Mouse (Mus musculus) inflammation-experienced regulatory T-cells, adult 16 weeks (primary cell): ENCODE results near the gene Slc17a2. TPM values are rescaled to one million over a fixed set of nuclear protein-coding genes. Genes with fewer than 3 reads are reported as not detected.

Source experiments
- polyA plus RNA-seq: library from polyadenylated mRNA; unstranded; fragments of 100-300 nt; shearing (Covaris generic); gene quantifications from one replicate; pipeline ENCODE4 v1.2.1, GENCODE M21; 2017

Gene Slc17a2
- polyA plus RNA-seq: not detected

DNA sequence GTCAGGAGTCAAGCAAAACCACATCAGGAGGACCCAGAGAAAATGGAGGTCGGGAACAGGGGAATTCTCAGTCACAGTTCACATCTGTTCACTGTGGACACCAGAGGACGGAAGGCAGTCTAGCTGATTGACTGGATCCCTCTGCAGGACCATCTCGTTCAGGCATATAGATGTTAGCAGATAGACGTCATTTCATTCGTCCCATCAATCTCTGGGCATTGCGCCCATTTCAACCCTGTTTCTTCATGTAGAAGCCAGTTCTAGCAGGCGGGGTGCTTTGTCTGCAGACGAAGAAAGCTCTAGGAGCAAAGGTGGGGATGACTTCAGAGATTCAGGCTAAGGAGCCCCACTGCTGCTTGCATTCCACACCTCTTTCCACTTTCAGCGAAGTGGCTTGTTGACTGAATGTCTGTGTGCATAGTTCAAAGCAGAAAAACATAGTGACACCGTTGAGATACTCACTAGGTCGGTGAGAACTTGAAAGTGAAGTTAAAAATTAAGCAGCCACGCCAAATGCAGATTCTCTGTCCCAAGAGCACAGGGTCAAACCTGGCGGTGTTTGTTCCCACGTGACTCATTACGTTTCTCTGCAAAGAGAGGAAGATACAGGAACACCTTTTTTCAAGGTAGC is at the start of gene Slc17a2:
Gene Slc17a2 (plus strand): TSS at position 572 of the 631 bp plus-strand sequence.

GRCm38 (mm10) chr13:23760972-23761864 is 45.6 kb upstream of the Slc17a2 start, which contains the start of gene Hist1h4a:
Gene Hist1h4a (minus strand): TSS chr13:23761230.

DNA sequence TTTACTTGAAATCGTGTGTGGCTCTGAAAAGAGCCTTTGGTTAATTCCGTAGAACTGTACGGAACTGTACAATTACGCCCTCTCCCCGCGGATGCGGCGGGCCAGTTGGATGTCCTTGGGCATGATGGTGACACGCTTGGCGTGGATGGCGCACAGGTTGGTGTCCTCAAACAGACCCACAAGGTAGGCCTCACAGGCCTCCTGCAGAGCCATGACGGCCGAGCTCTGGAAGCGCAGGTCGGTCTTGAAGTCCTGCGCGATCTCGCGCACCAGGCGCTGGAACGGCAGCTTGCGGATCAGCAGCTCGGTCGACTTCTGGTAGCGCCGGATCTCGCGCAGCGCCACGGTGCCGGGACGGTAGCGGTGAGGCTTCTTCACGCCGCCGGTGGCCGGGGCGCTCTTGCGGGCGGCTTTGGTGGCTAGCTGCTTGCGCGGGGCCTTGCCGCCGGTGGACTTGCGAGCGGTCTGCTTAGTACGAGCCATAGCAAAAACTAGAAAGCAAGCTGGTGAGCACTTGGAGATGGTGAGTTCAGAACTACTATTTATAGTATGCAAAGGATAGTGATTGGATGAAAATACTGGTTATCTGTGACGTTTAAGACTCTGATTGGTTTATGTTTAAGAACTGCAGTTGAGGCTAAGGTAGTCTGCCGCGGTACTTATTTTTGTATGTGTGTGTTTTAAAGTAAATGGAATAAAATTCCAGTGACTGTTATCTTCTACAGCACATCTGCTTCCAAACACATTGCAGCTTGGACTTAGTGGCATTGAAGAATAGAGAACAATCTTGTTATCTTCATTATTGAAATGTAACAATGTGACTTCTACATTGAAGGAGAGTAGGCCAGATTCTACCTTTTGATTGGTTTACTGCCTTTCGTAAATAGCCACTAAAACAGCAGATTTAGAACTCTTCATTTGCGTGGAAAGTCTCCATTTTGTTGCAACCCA is 44.6 kb upstream of the Slc17a2 start, which contains the start of gene Hist1h3a:
Gene Hist1h3a (minus strand): TSS at position 516 of the 951 bp plus-strand sequence.

DNA sequence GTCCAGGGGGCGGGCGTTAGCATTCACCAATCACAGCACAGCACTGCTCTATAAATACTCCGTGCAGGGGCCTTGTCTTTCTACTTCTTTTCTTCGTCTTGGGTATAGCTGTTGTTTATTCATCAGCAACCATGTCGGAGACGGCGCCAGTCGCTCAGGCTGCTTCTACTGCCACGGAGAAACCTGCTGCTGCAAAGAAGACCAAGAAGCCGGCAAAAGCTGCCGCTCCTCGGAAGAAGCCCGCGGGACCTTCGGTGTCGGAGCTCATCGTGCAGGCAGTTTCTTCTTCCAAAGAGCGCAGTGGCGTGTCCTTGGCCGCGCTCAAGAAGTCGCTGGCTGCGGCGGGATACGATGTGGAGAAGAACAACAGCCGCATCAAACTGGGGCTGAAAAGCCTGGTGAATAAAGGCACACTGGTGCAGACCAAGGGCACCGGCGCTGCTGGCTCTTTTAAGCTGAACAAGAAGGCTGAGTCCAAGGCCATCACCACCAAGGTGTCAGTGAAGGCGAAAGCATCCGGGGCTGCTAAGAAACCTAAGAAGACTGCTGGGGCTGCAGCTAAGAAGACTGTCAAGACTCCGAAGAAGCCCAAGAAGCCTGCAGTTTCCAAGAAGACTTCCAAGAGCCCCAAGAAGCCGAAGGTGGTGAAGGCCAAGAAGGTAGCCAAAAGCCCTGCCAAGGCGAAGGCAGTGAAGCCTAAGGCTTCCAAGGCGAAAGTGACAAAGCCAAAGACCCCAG is 43.0 kb upstream of the Slc17a2 start, which contains the start of gene Hist1h1a:
Gene Hist1h1a (plus strand): TSS at position 81 of the 738 bp plus-strand sequence.

GRCm38 (mm10) chr13:23769613-23770012 is 37.2 kb upstream of the Slc17a2 start, which contains the start of gene Trim38:
Gene Trim38 (plus strand): TSS chr13:23769913.

DNA sequence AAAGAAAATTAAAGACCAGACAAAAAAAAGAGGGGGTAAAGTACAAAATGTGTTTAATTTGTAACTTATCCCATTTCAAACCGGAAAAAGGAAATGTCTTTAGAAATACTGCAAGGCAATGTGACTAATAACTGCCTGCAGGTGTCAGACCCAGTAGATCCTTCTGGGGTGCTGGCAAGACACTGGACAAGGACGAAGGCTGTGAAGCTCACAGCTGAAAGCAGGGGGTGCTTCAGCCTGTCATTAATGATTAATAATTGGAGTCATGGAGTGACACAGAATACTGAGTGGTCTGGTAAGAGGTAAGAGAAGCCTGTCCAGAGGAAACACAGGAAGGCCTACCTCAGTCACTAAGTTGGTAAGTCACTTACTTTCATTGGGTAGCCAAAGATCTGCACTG is 32.5 kb downstream of the Slc17a2 start, which contains the start of gene Slc17a3:
Gene Slc17a3 (plus strand): TSS at position 127 of the 400 bp plus-strand sequence.

DNA sequence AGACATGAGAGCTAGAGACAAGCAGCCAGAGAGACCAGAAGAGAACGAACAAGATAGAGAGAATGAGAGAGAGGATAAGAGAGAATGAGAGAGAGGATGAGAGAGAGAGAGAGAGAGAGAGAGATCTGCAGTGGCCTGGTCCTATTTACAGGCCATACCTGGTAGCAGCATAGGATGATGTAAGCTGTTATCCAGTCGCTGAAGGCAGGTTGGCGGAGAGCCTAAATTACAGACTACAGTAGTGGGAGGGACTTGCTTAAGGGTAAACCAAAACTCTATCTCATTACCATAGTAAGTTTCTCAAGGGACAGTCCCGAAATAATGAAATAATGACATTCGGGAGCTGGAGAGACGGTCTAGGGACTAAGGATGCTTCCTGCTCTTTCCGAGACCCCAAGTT is 60.6 kb downstream of the Slc17a2 start, which contains the start of gene Slc17a1:
Gene Slc17a1 (plus strand): TSS at position 346 of the 400 bp plus-strand sequence.

Other genes with a start within 250 kb of the Slc17a2 start
- gene Hist1h3e, start 244.6 kb upstream of the Slc17a2 start, polyA plus RNA-seq: 0.90 TPM
- 1.6 TPM for gene Hist1h2ae, start 235.8 kb upstream of the Slc17a2 start, polyA plus RNA-seq
- 2.2 TPM for gene Hist1h2bg, start 235.6 kb upstream of the Slc17a2 start, polyA plus RNA-seq
- gene Hist1h2bf, start 232.8 kb upstream of the Slc17a2 start, polyA plus RNA-seq: 1.3 TPM
- gene Hist1h2ad, start 232.6 kb upstream of the Slc17a2 start, polyA plus RNA-seq: not detected
- not detected for gene Hist1h3d, start 231.2 kb upstream of the Slc17a2 start, polyA plus RNA-seq
- 32.4 TPM for gene Hist1h4d, start 225.4 kb upstream of the Slc17a2 start, polyA plus RNA-seq
- 5.6 TPM for gene Hist1h2be, start 185.9 kb upstream of the Slc17a2 start, polyA plus RNA-seq
- 16.6 TPM for gene Hist1h1e, start 184.4 kb upstream of the Slc17a2 start, polyA plus RNA-seq
- gene Hist1h2ac, start 123.0 kb upstream of the Slc17a2 start, polyA plus RNA-seq: 0.23 TPM
- 8.8 TPM for gene Hist1h2bc, start 122.8 kb upstream of the Slc17a2 start, polyA plus RNA-seq
- not detected for gene Hist1h1t, start 111.2 kb upstream of the Slc17a2 start, polyA plus RNA-seq
- gene Hist1h4c, start 108.5 kb upstream of the Slc17a2 start, polyA plus RNA-seq: 2.7 TPM
- 2.8 TPM for gene Hfe, start 96.1 kb upstream of the Slc17a2 start, polyA plus RNA-seq
- 17.4 TPM for gene Hist1h1c, start 68.2 kb upstream of the Slc17a2 start, polyA plus RNA-seq
- gene Hist1h3c, start 61.4 kb upstream of the Slc17a2 start, polyA plus RNA-seq: 0.50 TPM
- 2.5 TPM for gene Hist1h2bb, start 60.3 kb upstream of the Slc17a2 start, polyA plus RNA-seq
- gene Hist1h2ab, start 55.9 kb upstream of the Slc17a2 start, polyA plus RNA-seq: 0.79 TPM
- not detected for gene Hist1h3b, start 54.7 kb upstream of the Slc17a2 start, polyA plus RNA-seq
- gene Hist1h4b, start 50.0 kb upstream of the Slc17a2 start, polyA plus RNA-seq: 11.3 TPM
- gene Hist1h4a, start 45.8 kb upstream of the Slc17a2 start, polyA plus RNA-seq: not detected
- 1.9 TPM for gene Hist1h3a, start 44.6 kb upstream of the Slc17a2 start, polyA plus RNA-seq
- 0.95 TPM for gene Hist1h1a, start 43.3 kb upstream of the Slc17a2 start, polyA plus RNA-seq
- not detected for gene Trim38, start 37.1 kb upstream of the Slc17a2 start, polyA plus RNA-seq
- not detected for gene Slc17a3, start 32.4 kb downstream of the Slc17a2 start, polyA plus RNA-seq
- gene Slc17a1, start 60.8 kb downstream of the Slc17a2 start, polyA plus RNA-seq: not detected
- not detected for gene Slc17a4, start 108.0 kb downstream of the Slc17a2 start, polyA plus RNA-seq
- gene Hist1h2ba, start 127.2 kb downstream of the Slc17a2 start, polyA plus RNA-seq: not detected
- not detected for gene Hist1h2aa, start 127.5 kb downstream of the Slc17a2 start, polyA plus RNA-seq
- gene Scgn, start 184.2 kb downstream of the Slc17a2 start, polyA plus RNA-seq: not detected